Mouse (Mus musculus) midbrain, postnatal 0 days (tissue): ENCODE data around the gene Praf2. TPM values are rescaled to one million over a fixed set of nuclear protein-coding genes. Genes with fewer than 3 reads are reported as not detected.
"Not testable (repeated sequence)": the region's sequence is repeated elsewhere in the genome, so short reads cannot be mapped to it uniquely, and the experiment has no call there.

ENCODE experiments used
- ATAC-seq: fragments of 200-750 bp; cut with Nextera tagmentation; 2 replicates; pipeline ENCODE4 v1.8.0; 2017; ENCODE audit warnings: moderate number of reproducible peaks, mild to moderate bottlenecking, moderate TSS enrichment, moderate library complexity; ENCODE audit not compliant: low FRiP score
- DNase-seq: peaks from one replicate; pipeline ENCODE4 v3.0.0-alpha.2; 2015; ENCODE audit warnings: low spot score
- H3K27ac ChIP-seq: fragments of 300-500 bp; sonication (generic); 2 replicates; pipeline ENCODE4 v1.5.1; 2014; ENCODE audit warnings: low read depth, mild to moderate bottlenecking, low read length, mixed read lengths
- H3K27me3 ChIP-seq: fragments of 300-500 bp; sonication (generic); 2 replicates; pipeline ENCODE4 v1.6.1; 2014; ENCODE audit warnings: low read length, control low read depth, mixed read lengths; ENCODE audit not compliant: insufficient read depth
- H3K36me3 ChIP-seq: fragments of 300-500 bp; sonication (generic); 2 replicates; pipeline ENCODE4 v1.6.1; 2014; ENCODE audit warnings: low read length, control low read depth, mixed read lengths; ENCODE audit not compliant: insufficient read depth
- H3K4me1 ChIP-seq: fragments of 300-500 bp; sonication (generic); 2 replicates; pipeline ENCODE4 v1.6.1; 2014; ENCODE audit warnings: mild to moderate bottlenecking, control low read depth, antibody characterized with exemption, low read length, mixed read lengths; ENCODE audit not compliant: insufficient read depth
- H3K4me2 ChIP-seq: fragments of 300-500 bp; sonication (generic); 2 replicates; pipeline ENCODE4 v1.6.1; 2014; ENCODE audit warnings: low read depth, mild to moderate bottlenecking, low read length, mixed read lengths; ENCODE audit not compliant: poor library complexity, severe bottlenecking
- H3K4me3 ChIP-seq: fragments of 300-500 bp; sonication (generic); 2 replicates; pipeline ENCODE4 v1.5.1; 2014; ENCODE audit warnings: low read depth, mild to moderate bottlenecking, low read length, moderate library complexity
- H3K9ac ChIP-seq: fragments of 300-500 bp; sonication (generic); replicated peaks from 2 replicates; pipeline ENCODE4 v1.6.1; 2014; ENCODE audit warnings: mild to moderate bottlenecking, low read length, moderate library complexity, mixed read lengths; ENCODE audit not compliant: poor library complexity, severe bottlenecking
- H3K9me3 ChIP-seq: fragments of 300-500 bp; sonication (generic); 2 replicates; pipeline ENCODE4 v1.6.1; 2016; ENCODE audit warnings: low read length, control low read depth
- CTCF ChIP-seq: IDR thresholded peaks from 2 replicates; pipeline ENCODE4 v1.5.1; 2016; ENCODE audit warnings: antibody characterized with exemption, mild to moderate bottlenecking
- WGBS: fragments of 180-500 bp; shearing (Covaris S2); extraction: QIAGEN DNeasy Blood & Tissue Kit; methylation state at CpG from one replicate; pipeline ENCODE4 v1.1.7; 2014; 5-methylcytosine and 5-hydroxymethylcytosine counted together
- polyA plus RNA-seq: library from polyadenylated mRNA; unstranded; fragments of >200 nt; fragmentation: Nextera tagmentation; extraction: Ambion mirVana; gene quantifications from 2 replicates; pipeline ENCODE4 v1.2.1, GENCODE M21; 2015
- total RNA-seq: library from RNA; depleted of rRNA; stranded (reverse); fragments of >200 nt; gene quantifications from 2 replicates; pipeline ENCODE4 v1.2.3, GENCODE M21; 2014

Gene Praf2
- total and polyA plus RNA-seq, 2 experiments from 2014 or later, result 134 to 136 TPM

- no peaks in the 10 kb centered on the region for H3K9me3 ChIP-seq
- WGBS, result 49% methylated on average over 5 of the region's 5 CpGs
- peak; percentile 45 for TF ChIP-seq CTCF
- H3K4me2 ChIP-seq, result no peak overlapping the region
- no peak overlapping the region for H3K4me3 ChIP-seq
- H3K4me1 ChIP-seq, result no peaks in the 10 kb centered on the region
- ATAC-seq (no peak), DNase-seq (no peak)
- H3K27me3 ChIP-seq, result no peaks in the 10 kb centered on the region
- no peak overlapping the region for H3K27ac ChIP-seq
- no peaks in the 10 kb centered on the region for H3K36me3 ChIP-seq
- H3K9ac ChIP-seq, result no peak overlapping the region
Measured at GRCm38 (mm10) chrX:7743470-7743869, 15.2 kb downstream of the Praf2 start.

DNA sequence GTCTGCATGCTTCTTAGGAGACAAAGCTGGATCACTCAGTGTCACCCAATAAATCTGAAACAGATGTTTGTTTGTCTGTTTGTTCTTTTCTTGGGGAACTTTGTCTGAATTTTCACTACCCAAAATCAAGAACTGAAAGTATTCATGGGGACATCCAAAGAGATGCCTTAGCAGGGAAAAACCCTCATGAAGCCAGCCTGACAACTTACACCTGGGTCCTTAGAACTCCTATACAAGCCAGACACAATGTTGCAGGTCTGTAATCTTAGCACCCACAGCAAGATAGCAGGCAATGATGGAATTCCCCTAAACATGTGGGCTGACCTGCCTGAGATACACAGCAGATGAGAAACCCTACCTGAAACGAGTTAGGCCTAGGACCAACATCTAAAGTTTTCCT lies 16.7 kb downstream of the Praf2 start:
- H3K36me3 ChIP-seq, result no peaks in the 10 kb centered on the region
- no peak for TF ChIP-seq CTCF
- H3K4me3 ChIP-seq, result no peak overlapping the region
- H3K9ac ChIP-seq, result no peak overlapping the region
- DNase-seq, result no peak
- 70% methylated on average over 1 of the region's 1 CpGs for WGBS
- no peaks in the 10 kb centered on the region for H3K27me3 ChIP-seq
- ATAC-seq, result no peak
- no peaks in the 10 kb centered on the region for H3K4me1 ChIP-seq
- no peak overlapping the region for H3K27ac ChIP-seq
- H3K4me2 ChIP-seq, result no peak overlapping the region
- no peaks in the 10 kb centered on the region for H3K9me3 ChIP-seq

GRCm38 (mm10) chrX:7745429-7745828 lies 17.2 kb downstream of the Praf2 start:
- Histone ChIP-seq H3K9ac (no peak overlapping the region), H3K27me3 (no peaks in the 10 kb centered on the region), H3K36me3 (no peaks in the 10 kb centered on the region), H3K27ac (no peak overlapping the region), H3K9me3 (no peaks in the 10 kb centered on the region), H3K4me3 (no peak overlapping the region), H3K4me1 (no peaks in the 10 kb centered on the region), H3K4me2 (no peak overlapping the region)
- ATAC-seq, result no peak
- WGBS, result 90% methylated on average over 8 of the region's 8 CpGs
- no peak for TF ChIP-seq CTCF
- DNase-seq, result no peak

DNA sequence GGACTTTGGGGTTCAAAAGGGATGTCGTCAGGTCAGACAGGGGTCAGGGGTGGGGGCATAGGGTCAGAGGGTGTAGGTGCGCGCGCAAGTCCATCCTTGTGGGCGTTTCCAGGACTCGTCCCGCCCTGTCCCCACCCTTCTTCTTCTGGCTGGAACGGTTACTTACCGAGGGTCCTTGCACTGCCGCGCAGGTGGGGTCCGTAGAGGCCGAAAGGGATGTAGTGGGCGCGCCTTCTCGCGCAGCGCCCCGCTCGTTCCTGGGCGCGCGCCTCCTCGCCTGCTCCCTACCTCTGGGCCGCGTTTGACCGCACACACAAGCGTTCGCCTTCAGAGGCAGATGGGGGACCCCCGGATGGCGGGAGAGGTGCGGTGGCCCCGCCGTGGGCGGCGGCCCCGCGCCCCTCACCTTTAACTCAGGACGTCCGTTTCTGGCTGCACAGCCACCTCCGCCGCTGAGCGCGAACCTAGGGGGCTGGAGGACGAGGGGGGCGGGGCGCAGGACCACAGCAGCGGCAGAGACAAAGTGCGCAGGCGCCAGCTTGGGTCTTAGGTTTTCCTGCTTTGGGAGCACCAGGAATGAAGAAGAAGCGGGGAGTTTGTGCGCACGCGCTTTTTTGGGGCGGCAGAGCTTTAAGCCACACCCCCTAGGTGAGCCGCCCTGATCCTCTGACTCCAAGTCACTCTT lies 22.3 kb downstream of the Praf2 start, which contains the start of gene Ccdc120:
Gene Ccdc120, minus strand, starts transcription at position 474 of the 685 bp plus-strand sequence.
- ATAC-seq, result peak; percentile 88
- 16% methylated on average over 37 of the region's 56 CpGs for WGBS
- H3K4me3 ChIP-seq, result peak within 1 kb of the TSS; percentile 59

GRCm38 (mm10) chrX:7753627-7754026 lies 25.4 kb downstream of the Praf2 start:
- H3K4me3 ChIP-seq, H3K36me3 ChIP-seq, H3K9ac ChIP-seq, H3K4me1 ChIP-seq, ATAC-seq, H3K9me3 ChIP-seq, H3K4me2 ChIP-seq, H3K27me3 ChIP-seq, H3K27ac ChIP-seq: not testable (repeated sequence)
- peak; percentile 42; the same call in 1 of the 2 replicates for TF ChIP-seq CTCF
- peak; percentile 36 for DNase-seq
- WGBS, result 15% methylated on average over 3 of the region's 3 CpGs

More for the DNA sequence above, 22.3 kb downstream of the Praf2 start, which contains the start of gene Ccdc120:
- Histone ChIP-seq H3K4me1 (no peaks in the 10 kb centered on the region), H3K9ac (peak within 1 kb of the TSS; percentile 73), H3K9me3 (peaks cover 2% of the 10 kb centered on the region; the same call in 1 of the 2 replicates), H3K27me3 (no peaks in the 10 kb centered on the region), H3K27ac (no peak within 1 kb of the TSS), H3K4me2 (peak within 1 kb of the TSS; percentile 52), H3K36me3 (no peaks in the 10 kb centered on the region)
- TF ChIP-seq CTCF, result no peak
- peak; percentile 92 for DNase-seq

GRCm38 (mm10) chrX:7762137-7762920 lies 34.1 kb downstream of the Praf2 start, which contains the start of gene Tfe3:
Tfe3 (plus strand) TSS chrX:7762560.
- Histone ChIP-seq H3K36me3 (0 out of 2 replicates have a peak, but pooled peaks cover under 1% of the 10 kb centered on the region), H3K4me2 (peak within 1 kb of the TSS; percentile 62), H3K4me3 (peak within 1 kb of the TSS; percentile 61), H3K27me3 (no peaks in the 10 kb centered on the region), H3K4me1 (no peaks in the 10 kb centered on the region), H3K27ac (peak within 1 kb of the TSS; percentile 32; the same call in 1 of the 2 replicates), H3K9ac (peak within 1 kb of the TSS; percentile 55), H3K9me3 (no peaks in the 10 kb centered on the region)
- no peak for TF ChIP-seq CTCF
- ATAC-seq, result peak; percentile 96
- peak; percentile 95 for DNase-seq
- 26% methylated on average over 35 of the region's 38 CpGs for WGBS
